ENCODE assay signal across 31 mouse cellular contexts in genomic region chr2:74669230-74669578, GRCm38 (mm10). TPM values are rescaled to one million over a fixed set of nuclear protein-coding genes. Genes with fewer than 3 reads are reported as not detected.
DNase-seq lines count a peak whose midpoint lies in the region; ATAC-seq and TF ChIP-seq lines count a peak whose summit lies in the region.
"Had no signal": no experiment of that assay in that cellular context is flagged by ENCODE, and none has a peak within 500 bp of the region (broad histone marks: within the 10 kb centered on the region; RNA-seq: fewer than 3 reads in every experiment).

No protein-coding gene starts in this region.

- H3K9me3 ChIP-seq in heart, embryonic 10.5 days, result no peaks in the 10 kb centered on the region
- no peaks in the 10 kb centered on the region for H3K9me3 ChIP-seq in heart, embryonic 12.5 days (replicated peaks)
- H3K9me3 ChIP-seq in E14TG2a.4 (ENCODE audit: low read length), result peaks cover 11% of the 10 kb centered on the region
- no peaks in the 10 kb centered on the region for H3K9me3 ChIP-seq in embryonic facial prominence, embryonic 10.5 days
- H3K9me3 ChIP-seq in limb, embryonic 13.5 days, result no peaks in the 10 kb centered on the region
- H3K9me3 ChIP-seq in heart, embryonic 11.5 days (replicated peaks; ENCODE audit: control insufficient read depth, low read length), result no peaks in the 10 kb centered on the region
- H3K9me3 ChIP-seq: heart, embryonic 13.5 days; hindbrain, embryonic 15.5 days; intestine, embryonic 15.5 days had no signal

- TF ChIP-seq CTCF in E14TG2a.4 (conservative IDR thresholded peaks at IDR 0.05; ENCODE audit: low read length), result no peak
- TF ChIP-seq CTCF in thymus, adult 2 months (IDR thresholded peaks at IDR 0.05; ENCODE audit: borderline replicate concordance, control insufficient read depth, extremely low read depth, insufficient read depth, low read length, poor library complexity), result no peak

- no peak overlapping the region for H3K9ac ChIP-seq in heart, embryonic 12.5 days
- H3K9ac ChIP-seq in limb, embryonic 13.5 days, result peak overlapping the region; percentile 97
- no peak overlapping the region for H3K9ac ChIP-seq in heart, embryonic 11.5 days (ENCODE audit: low read depth, low read length)
- H3K9ac ChIP-seq: heart, embryonic 13.5 days; hindbrain, embryonic 15.5 days; intestine, embryonic 15.5 days; liver, embryonic 14.5 days had no signal

- no peaks in the 10 kb centered on the region for H3K36me3 ChIP-seq in heart, embryonic 10.5 days
- no peaks in the 10 kb centered on the region for H3K36me3 ChIP-seq in heart, embryonic 12.5 days
- no peaks in the 10 kb centered on the region for H3K36me3 ChIP-seq in E14TG2a.4 (ENCODE audit: insufficient read depth, low read length)
- no peaks in the 10 kb centered on the region for H3K36me3 ChIP-seq in embryonic facial prominence, embryonic 10.5 days (replicated peaks)
- H3K36me3 ChIP-seq in limb, embryonic 13.5 days, result peaks cover 7% of the 10 kb centered on the region; the same call in 1 of the 2 replicates
- no peaks in the 10 kb centered on the region for H3K36me3 ChIP-seq in thymus, adult 2 months (ENCODE audit: control insufficient read depth, insufficient read depth, low read length)
- no peaks in the 10 kb centered on the region for H3K36me3 ChIP-seq in heart, embryonic 11.5 days (ENCODE audit: control insufficient read depth, insufficient read depth, low read length)
- H3K36me3 ChIP-seq: heart, embryonic 13.5 days; hindbrain, embryonic 15.5 days; intestine, embryonic 15.5 days had no signal

- no peak overlapping the region for H3K4me3 ChIP-seq in heart, embryonic 10.5 days
- no peak overlapping the region for H3K4me3 ChIP-seq in heart, embryonic 12.5 days
- H3K4me3 ChIP-seq in E14TG2a.4 (replicated peaks; ENCODE audit: low read length), result 0 out of 2 replicates have a peak overlapping the region, but pooled peaks have one; percentile 75
- no peak overlapping the region for H3K4me3 ChIP-seq in embryonic facial prominence, embryonic 10.5 days
- peak overlapping the region; percentile 79 for H3K4me3 ChIP-seq in limb, embryonic 13.5 days
- no peak overlapping the region for H3K4me3 ChIP-seq in thymus, adult 2 months (ENCODE audit: control insufficient read depth, insufficient read depth, low read length)
- no peak overlapping the region for H3K4me3 ChIP-seq in heart, embryonic 11.5 days (ENCODE audit: low read depth, low read length)

- ATAC-seq in heart, embryonic 12.5 days (ENCODE audit: insufficient number of reproducible peaks, low FRiP score), result no peak
- ATAC-seq in limb, embryonic 13.5 days (ENCODE audit: low FRiP score, low read depth), result no peak
- ATAC-seq in heart, embryonic 11.5 days (replicated peaks; ENCODE audit: insufficient number of reproducible peaks, low FRiP score, low TSS enrichment), result no peak
- ATAC-seq: activated CD4-positive, CD25-positive, alpha-beta regulatory T cell, adult 4 months had no signal

- no peak overlapping the region for H3K27ac ChIP-seq in heart, embryonic 10.5 days
- no peak overlapping the region for H3K27ac ChIP-seq in heart, embryonic 12.5 days (ENCODE audit: poor library complexity, severe bottlenecking)
- H3K27ac ChIP-seq in embryonic facial prominence, embryonic 10.5 days (replicated peaks), result no peak overlapping the region
- peak overlapping the region; percentile 96 for H3K27ac ChIP-seq in limb, embryonic 13.5 days
- H3K27ac ChIP-seq in thymus, adult 2 months (ENCODE audit: control insufficient read depth, insufficient read depth, low read length), result no peak overlapping the region
- H3K27ac ChIP-seq in heart, embryonic 11.5 days (ENCODE audit: low read depth, low read length), result no peak overlapping the region
- H3K27ac ChIP-seq: heart, embryonic 13.5 days; hindbrain, embryonic 15.5 days; intestine, embryonic 15.5 days; kidney, postnatal 0 days; liver, embryonic 14.5 days; macrophage; stomach, postnatal 0 days had no signal

- no peak for TF ChIP-seq POLR2A in thymus, adult 2 months (IDR thresholded peaks at IDR 0.05; ENCODE audit: control insufficient read depth, extremely low read depth, insufficient read depth, low read length, poor library complexity)

- H3K4me2 ChIP-seq in heart, embryonic 12.5 days, result no peak overlapping the region
- H3K4me2 ChIP-seq in limb, embryonic 13.5 days (replicated peaks), result peak overlapping the region; percentile 68
- H3K4me2 ChIP-seq in heart, embryonic 11.5 days, result no peak overlapping the region

- DNase-seq in heart, embryonic 10.5 days (ENCODE audit: low spot score), result peak; percentile 59
- DNase-seq in embryonic facial prominence, embryonic 10.5 days (ENCODE audit: low spot score), result peak; percentile 37
- no peak for DNase-seq in thymus, adult 2 months
- no peak for DNase-seq in adrenal gland, adult (ENCODE audit: inconsistent age in 2 of 2, low spot score in 1 of 2)
- DNase-seq: adrenal gland, postnatal 36 days; cerebellum, adult 18-20 months; gastrocnemius, postnatal 25 days; kidney, adult 8-10 months; left cerebral cortex, postnatal 4 days; lung, adult 2 months; lung, postnatal 10 days; right cerebral cortex, postnatal 4 days; thymus, adult 18-20 months; thymus, postnatal 36 days had no signal

- 0% methylated on average over 3 of the region's 3 CpGs for WGBS in heart, embryonic 10.5 days
- whole genome bisulfite sequencing in heart, embryonic 12.5 days, result 1% methylated on average over 3 of the region's 3 CpGs
- WGBS in embryonic facial prominence, embryonic 10.5 days, result under 1% methylated on average over 3 of the region's 3 CpGs
- 0% methylated on average over 3 of the region's 3 CpGs for WGBS in limb, embryonic 13.5 days
- WGBS in thymus, adult 2 months, result 11% methylated on average over 3 of the region's 3 CpGs
- 1% methylated on average over 3 of the region's 3 CpGs for WGBS in heart, embryonic 11.5 days (ENCODE audit: insufficient replicate concordance)

- H3K4me1 ChIP-seq in heart, embryonic 10.5 days, result peaks cover 21% of the 10 kb centered on the region
- H3K4me1 ChIP-seq in heart, embryonic 12.5 days (replicated peaks), result peaks cover 19% of the 10 kb centered on the region
- peaks cover 33% of the 10 kb centered on the region for H3K4me1 ChIP-seq in E14TG2a.4 (replicated peaks; ENCODE audit: low read depth, low read length)
- H3K4me1 ChIP-seq in embryonic facial prominence, embryonic 10.5 days, result peaks cover 20% of the 10 kb centered on the region
- peaks cover 20% of the 10 kb centered on the region for H3K4me1 ChIP-seq in limb, embryonic 13.5 days
- no peaks in the 10 kb centered on the region for H3K4me1 ChIP-seq in thymus, adult 2 months (replicated peaks; ENCODE audit: control insufficient read depth, insufficient read depth, low read length)
- peaks cover 10% of the 10 kb centered on the region; the same call in 1 of the 2 replicates for H3K4me1 ChIP-seq in heart, embryonic 11.5 days (ENCODE audit: control insufficient read depth, insufficient read depth, low read length)

- H3K27me3 ChIP-seq in heart, embryonic 10.5 days (ENCODE audit: insufficient read depth, poor library complexity, severe bottlenecking), result peaks cover 100% of the 10 kb centered on the region
- peaks cover 90% of the 10 kb centered on the region for H3K27me3 ChIP-seq in heart, embryonic 12.5 days (replicated peaks)
- peaks cover 91% of the 10 kb centered on the region for H3K27me3 ChIP-seq in E14TG2a.4 (ENCODE audit: insufficient read depth, low read length)
- H3K27me3 ChIP-seq in embryonic facial prominence, embryonic 10.5 days (replicated peaks; ENCODE audit: low read depth, poor library complexity, severe bottlenecking), result peaks cover 100% of the 10 kb centered on the region
- peaks cover 48% of the 10 kb centered on the region for H3K27me3 ChIP-seq in limb, embryonic 13.5 days
- peaks cover 34% of the 10 kb centered on the region for H3K27me3 ChIP-seq in thymus, adult 2 months (ENCODE audit: control insufficient read depth, insufficient read depth, low read length)
- H3K27me3 ChIP-seq in heart, embryonic 11.5 days (ENCODE audit: control insufficient read depth, insufficient read depth, low read length), result peaks cover 88% of the 10 kb centered on the region

RNA-seq across cellular contexts. Expression of gene Hoxd13, which starts 1.1 kb away (rescaled TPM):
- 0.40 TPM in 1 of 2 replicates, not detected in the other for polyA plus RNA-seq in heart, embryonic 10.5 days (2016; fragmentation: Nextera tagmentation; extraction: Ambion mirVana)
- 0.09 and 0.12 TPM in 2 replicates for polyA plus RNA-seq in heart, embryonic 12.5 days (2016; fragmentation: Nextera tagmentation; extraction: Ambion mirVana)
- not detected in 2 replicates for polyA plus RNA-seq in embryonic facial prominence, embryonic 10.5 days (2016; fragmentation: Nextera tagmentation; extraction: Ambion mirVana)
- polyA plus RNA-seq in limb, embryonic 13.5 days (2015; fragmentation: Nextera tagmentation; extraction: Ambion mirVana), result 48.5 and 55.5 TPM in 2 replicates
- polyA plus RNA-seq in thymus, adult 2 months (2012; rRNA removed), result 0.04 TPM in 1 of 2 replicates, not detected in the other
- polyA plus RNA-seq in heart, embryonic 11.5 days (2014; fragmentation: Nextera tagmentation; extraction: Ambion mirVana), result not detected in 2 replicates
- polyA plus RNA-seq: activated CD4-positive, CD25-positive, alpha-beta regulatory T cell, adult 4 months; embryonic facial prominence, embryonic 14.5 days; forebrain, embryonic 14.5 days; frontal cortex, adult 2 months; heart, embryonic 13.5 days; hindbrain, embryonic 15.5 days; kidney, postnatal 0 days; macrophage; spleen, adult 2 months; stomach, postnatal 0 days had no signal

RNA-seq across cellular contexts. Expression of gene Hoxd12, which starts 5.6 kb away (rescaled TPM):
- polyA plus RNA-seq in heart, embryonic 10.5 days (2016; fragmentation: Nextera tagmentation; extraction: Ambion mirVana), result 1.1 TPM in 1 of 2 replicates, not detected in the other
- 0.14 and 0.15 TPM in 2 replicates for polyA plus RNA-seq in heart, embryonic 12.5 days (2016; fragmentation: Nextera tagmentation; extraction: Ambion mirVana)
- not detected in 2 replicates for polyA plus RNA-seq in embryonic facial prominence, embryonic 10.5 days (2016; fragmentation: Nextera tagmentation; extraction: Ambion mirVana)
- polyA plus RNA-seq in limb, embryonic 13.5 days (2015; fragmentation: Nextera tagmentation; extraction: Ambion mirVana), result 59.3 and 67.1 TPM in 2 replicates
- polyA plus RNA-seq in thymus, adult 2 months (2012; rRNA removed), result not detected in 2 replicates
- not detected in 2 replicates for polyA plus RNA-seq in heart, embryonic 11.5 days (2014; fragmentation: Nextera tagmentation; extraction: Ambion mirVana)
- polyA plus RNA-seq: activated CD4-positive, CD25-positive, alpha-beta regulatory T cell, adult 4 months; brain, embryonic 14.5 days; embryonic facial prominence, embryonic 14.5 days; forebrain, embryonic 14.5 days; frontal cortex, adult 2 months; heart, embryonic 13.5 days; hindbrain, embryonic 15.5 days; lung, adult 2 months; macrophage; spleen, adult 2 months; stomach, postnatal 0 days had no signal

RNA-seq across cellular contexts. Expression of gene Evx2, which starts 9.8 kb away (rescaled TPM):
- not detected in 2 replicates for polyA plus RNA-seq in heart, embryonic 10.5 days (2016; fragmentation: Nextera tagmentation; extraction: Ambion mirVana)
- polyA plus RNA-seq in heart, embryonic 12.5 days (2016; fragmentation: Nextera tagmentation; extraction: Ambion mirVana), result not detected in 2 replicates
- 0.05 and 0.08 TPM in 2 replicates for polyA plus RNA-seq in embryonic facial prominence, embryonic 10.5 days (2016; fragmentation: Nextera tagmentation; extraction: Ambion mirVana)
- polyA plus RNA-seq in limb, embryonic 13.5 days (2015; fragmentation: Nextera tagmentation; extraction: Ambion mirVana), result 2.3 and 3.2 TPM in 2 replicates
- not detected in 2 replicates for polyA plus RNA-seq in thymus, adult 2 months (2012; rRNA removed)
- polyA plus RNA-seq in heart, embryonic 11.5 days (2014; fragmentation: Nextera tagmentation; extraction: Ambion mirVana), result not detected in 2 replicates
- polyA plus RNA-seq: activated CD4-positive, CD25-positive, alpha-beta regulatory T cell, adult 4 months; embryonic facial prominence, embryonic 14.5 days; forebrain, embryonic 14.5 days; frontal cortex, adult 2 months; heart, embryonic 13.5 days; lung, adult 2 months; macrophage; spleen, adult 2 months; stomach, postnatal 0 days had no signal

RNA-seq across cellular contexts. Expression of gene Hoxd11, which starts 10.2 kb away (rescaled TPM):
- 0.07 and 2.1 TPM in 2 replicates for polyA plus RNA-seq in heart, embryonic 10.5 days (2016; fragmentation: Nextera tagmentation; extraction: Ambion mirVana)
- not detected in 2 replicates for polyA plus RNA-seq in heart, embryonic 12.5 days (2016; fragmentation: Nextera tagmentation; extraction: Ambion mirVana)
- polyA plus RNA-seq in embryonic facial prominence, embryonic 10.5 days (2016; fragmentation: Nextera tagmentation; extraction: Ambion mirVana), result not detected in 2 replicates
- polyA plus RNA-seq in limb, embryonic 13.5 days (2015; fragmentation: Nextera tagmentation; extraction: Ambion mirVana), result 19.1 TPM in 2 replicates
- polyA plus RNA-seq in thymus, adult 2 months (2012; rRNA removed), result not detected in 2 replicates
- polyA plus RNA-seq in heart, embryonic 11.5 days (2014; fragmentation: Nextera tagmentation; extraction: Ambion mirVana), result not detected in 2 replicates
- polyA plus RNA-seq: activated CD4-positive, CD25-positive, alpha-beta regulatory T cell, adult 4 months; brain, embryonic 14.5 days; embryonic facial prominence, embryonic 14.5 days; forebrain, embryonic 14.5 days; frontal cortex, adult 2 months; heart, embryonic 13.5 days; hindbrain, embryonic 15.5 days; lung, adult 2 months; macrophage; spleen, adult 2 months; stomach, postnatal 0 days had no signal

RNA-seq across cellular contexts. Expression of gene Hoxd10, which starts 22.5 kb away (rescaled TPM):
- 2.3 TPM in 1 of 2 replicates, not detected in the other for polyA plus RNA-seq in heart, embryonic 10.5 days (2016; fragmentation: Nextera tagmentation; extraction: Ambion mirVana)
- 0.10 TPM in 1 of 2 replicates, not detected in the other for polyA plus RNA-seq in heart, embryonic 12.5 days (2016; fragmentation: Nextera tagmentation; extraction: Ambion mirVana)
- polyA plus RNA-seq in embryonic facial prominence, embryonic 10.5 days (2016; fragmentation: Nextera tagmentation; extraction: Ambion mirVana), result not detected in 2 replicates
- 26.0 and 26.2 TPM in 2 replicates for polyA plus RNA-seq in limb, embryonic 13.5 days (2015; fragmentation: Nextera tagmentation; extraction: Ambion mirVana)
- polyA plus RNA-seq in thymus, adult 2 months (2012; rRNA removed), result not detected in 2 replicates
- polyA plus RNA-seq in heart, embryonic 11.5 days (2014; fragmentation: Nextera tagmentation; extraction: Ambion mirVana), result 0.11 TPM in 1 of 2 replicates, not detected in the other
- polyA plus RNA-seq: activated CD4-positive, CD25-positive, alpha-beta regulatory T cell, adult 4 months; forebrain, embryonic 14.5 days; frontal cortex, adult 2 months; hindbrain, embryonic 15.5 days; lung, adult 2 months; macrophage; spleen, adult 2 months; stomach, postnatal 0 days had no signal

Comparison
In these comparisons a context has a peak if more than half of its experiments do, and no peak if none do; other contexts are left out.
1. DNase-seq: peak in heart, embryonic 10.5 days (single experiment) and embryonic facial prominence, embryonic 10.5 days (single experiment); none in thymus, adult 2 months (single experiment) and adrenal gland, adult (0 of 2).
2. H3K4me3 ChIP-seq: peak in E14TG2a.4 (single experiment) and limb, embryonic 13.5 days (single experiment); none in heart, embryonic 10.5 days (single experiment), heart, embryonic 12.5 days (single experiment), embryonic facial prominence, embryonic 10.5 days (single experiment), thymus, adult 2 months (single experiment) and heart, embryonic 11.5 days (single experiment).
3. RNA of gene Hoxd13, which starts 1.1 kb away (polyA plus RNA-seq): 48.5 to 55.5 TPM in limb, embryonic 13.5 days; 0.40 TPM in heart, embryonic 10.5 days, 0.09 to 0.12 TPM in heart, embryonic 12.5 days, 0.04 TPM in thymus, adult 2 months, not detected in embryonic facial prominence, embryonic 10.5 days and not detected in heart, embryonic 11.5 days; every median in the first group is over 10 times any median in the second.
4. RNA of gene Hoxd12, which starts 5.6 kb away (polyA plus RNA-seq): 59.3 to 67.1 TPM in limb, embryonic 13.5 days; 1.1 TPM in heart, embryonic 10.5 days, 0.14 to 0.15 TPM in heart, embryonic 12.5 days, not detected in embryonic facial prominence, embryonic 10.5 days, not detected in thymus, adult 2 months and not detected in heart, embryonic 11.5 days; every median in the first group is over 10 times any median in the second.